Mouse (Mus musculus) mouse trophoblast stem cell (cell line): ENCODE data around the gene Arl14.

Experiments
- in situ Hi-C, 2 experiments: fragments of 300-500 bp; cut with MseI, MboI; formaldehyde crosslinking; loops; 2 replicates in 1 of 2; 3 replicates in 1 of 2; pipeline ENCODE4 v1.15.1; 2025

Gene Arl14

DNA sequence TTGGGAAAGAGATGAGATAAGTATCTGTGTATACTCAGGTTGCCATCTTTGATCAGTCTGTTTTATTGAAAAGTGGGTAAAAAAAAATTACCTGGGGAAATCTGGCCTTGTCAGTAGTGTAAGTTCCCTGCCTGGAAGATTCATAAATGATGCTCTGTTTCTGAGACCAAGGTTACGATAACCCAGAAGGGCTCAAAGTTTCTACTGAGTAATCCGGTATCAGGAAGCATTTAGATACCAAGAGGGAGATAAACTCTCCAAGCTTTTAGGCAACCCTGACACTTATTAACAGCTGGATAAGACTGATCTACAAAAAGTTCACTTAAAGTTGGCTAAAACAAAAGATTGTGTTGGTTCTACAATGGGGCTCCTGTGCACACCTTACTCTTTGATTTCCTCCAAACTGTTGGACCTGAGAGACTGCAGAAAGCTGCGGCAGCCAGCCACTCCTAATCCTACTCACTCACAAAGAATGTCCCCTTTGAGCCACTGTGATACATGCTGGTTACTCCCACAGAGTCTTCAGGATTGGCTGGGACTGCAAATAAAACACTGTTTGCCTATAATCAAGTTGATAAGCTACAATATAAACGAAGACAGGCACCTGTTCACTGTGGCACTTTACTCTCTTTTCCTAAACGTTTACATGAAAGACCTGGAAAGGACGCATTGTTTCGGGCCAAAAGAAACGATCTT, at the start of gene Arl14:
Arl14 (plus strand) TSS at position 614 of the 696 bp plus-strand sequence.
- in situ Hi-C loops: no loop called here

DNA sequence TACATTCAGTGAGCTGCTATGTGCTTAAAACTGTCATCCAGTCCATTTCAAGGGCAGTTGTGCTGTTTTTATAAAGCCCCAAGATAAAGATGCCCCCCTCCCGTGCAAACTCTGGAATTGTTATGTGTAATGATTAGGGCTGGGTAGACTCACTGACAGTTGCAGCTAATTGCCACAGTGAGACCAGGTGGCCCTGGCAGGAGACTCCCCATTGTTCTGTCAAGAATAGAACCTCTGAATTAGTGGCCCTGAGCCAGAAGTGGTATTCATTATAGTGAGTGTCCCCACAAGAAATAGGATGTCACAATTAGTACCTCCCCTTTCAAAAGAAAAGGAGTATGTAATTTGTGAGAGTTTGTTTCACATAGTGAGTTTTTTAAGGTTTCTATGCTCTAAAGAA, 47.0 kb upstream of the Arl14 start:
- in situ Hi-C loops: no loop called here

DNA sequence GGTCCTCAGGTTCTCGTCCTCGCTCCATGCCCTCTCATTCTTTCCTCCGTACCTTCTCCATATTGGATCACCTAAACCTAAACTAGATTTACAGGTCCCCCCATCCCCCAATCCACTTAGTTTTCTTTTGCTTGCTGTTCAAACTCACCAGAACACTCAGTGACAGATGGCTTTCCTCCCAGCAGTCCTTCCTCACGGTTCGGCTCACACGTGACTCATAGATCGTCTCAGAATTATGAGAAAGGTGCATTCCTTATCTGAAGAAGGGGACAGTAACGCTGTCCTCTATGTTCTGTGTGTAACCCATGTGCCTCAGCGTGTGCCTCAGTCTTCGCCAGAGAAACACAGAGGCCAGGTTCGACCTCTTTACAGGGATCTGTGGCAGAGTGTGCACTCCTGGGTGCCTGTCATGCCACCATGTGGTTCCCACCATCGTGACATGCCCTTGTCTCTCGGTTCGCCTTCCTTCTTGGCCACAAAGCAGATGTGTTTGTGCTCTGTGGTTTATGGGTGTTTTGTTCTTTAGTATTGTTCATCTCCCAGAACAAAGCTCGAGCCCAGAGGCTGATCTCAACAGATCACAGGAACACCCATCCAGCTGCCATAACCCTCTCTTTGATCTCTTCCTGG, 44.9 kb upstream of the Arl14 start:
- in situ Hi-C loops: no loop called here

DNA sequence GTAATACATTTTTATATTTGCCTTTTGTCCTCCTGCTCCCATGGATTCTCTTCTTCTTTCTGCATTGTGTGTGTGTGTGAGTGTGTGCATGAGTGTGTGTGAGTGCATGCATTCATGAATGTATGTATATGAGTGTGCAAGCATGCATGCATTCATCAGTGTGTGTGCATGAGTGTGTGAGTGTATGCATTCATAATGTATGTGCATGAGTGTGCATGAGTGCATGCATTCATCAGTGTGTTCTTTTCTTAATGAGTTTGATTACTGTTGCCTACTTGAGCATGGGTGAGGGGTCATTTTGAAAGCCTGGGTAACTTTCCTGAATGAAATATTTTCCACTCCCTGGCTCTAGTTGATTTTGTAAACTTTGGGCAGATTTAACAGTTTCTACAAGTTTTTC, 44.3 kb upstream of the Arl14 start:
- in situ Hi-C loops: no loop called here

DNA sequence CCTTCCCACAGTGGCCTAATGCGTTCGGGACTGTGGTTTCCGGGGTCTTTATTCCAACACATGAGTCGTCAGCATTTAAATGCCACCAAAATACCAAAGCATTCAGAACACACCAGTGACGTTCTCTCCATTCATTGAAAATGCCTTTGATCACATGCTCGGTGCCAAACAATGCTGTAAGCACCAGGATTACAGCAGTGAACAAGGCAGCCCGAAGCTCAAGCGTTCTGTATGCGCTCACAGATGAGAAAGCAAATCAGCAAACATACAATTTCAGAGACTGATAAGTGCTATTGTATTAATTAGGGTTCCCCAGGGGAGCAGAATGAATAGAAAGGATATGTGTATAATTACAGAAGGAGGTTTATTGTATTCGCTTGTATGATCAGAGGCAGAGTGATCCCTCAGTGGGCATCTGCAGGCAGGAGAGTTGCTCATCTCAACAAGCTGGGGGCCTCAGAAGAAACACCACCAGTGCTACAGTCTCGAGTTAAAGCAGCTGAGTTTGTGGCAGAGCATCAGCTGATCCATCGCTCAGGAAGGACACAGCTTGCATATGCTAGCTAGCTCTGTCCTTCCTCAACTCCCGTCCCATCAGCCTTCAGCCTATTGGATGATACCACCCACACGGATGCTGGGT, 43.7 kb upstream of the Arl14 start:
- in situ Hi-C loops: no loop called here

DNA sequence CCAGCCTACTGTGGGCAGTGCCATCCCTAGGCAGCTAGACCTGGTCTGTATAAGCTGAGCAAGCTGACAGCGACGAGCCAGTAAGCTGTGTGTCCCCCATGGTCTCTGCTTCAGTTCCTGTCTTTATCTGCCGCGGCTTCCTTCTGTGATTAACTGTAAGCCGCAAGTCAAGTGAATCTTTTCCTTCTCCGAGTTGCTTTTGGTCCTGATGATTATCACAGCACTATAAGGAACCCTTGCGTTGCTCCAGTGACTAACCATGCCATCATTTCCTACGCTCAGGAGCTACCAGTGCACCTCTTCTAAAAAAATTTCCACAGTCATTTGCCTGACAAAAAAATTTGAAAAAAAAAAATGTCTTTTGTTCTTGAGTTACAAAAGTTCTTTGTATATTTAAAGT, 40.7 kb upstream of the Arl14 start:
- in situ Hi-C loops: no loop called here

DNA sequence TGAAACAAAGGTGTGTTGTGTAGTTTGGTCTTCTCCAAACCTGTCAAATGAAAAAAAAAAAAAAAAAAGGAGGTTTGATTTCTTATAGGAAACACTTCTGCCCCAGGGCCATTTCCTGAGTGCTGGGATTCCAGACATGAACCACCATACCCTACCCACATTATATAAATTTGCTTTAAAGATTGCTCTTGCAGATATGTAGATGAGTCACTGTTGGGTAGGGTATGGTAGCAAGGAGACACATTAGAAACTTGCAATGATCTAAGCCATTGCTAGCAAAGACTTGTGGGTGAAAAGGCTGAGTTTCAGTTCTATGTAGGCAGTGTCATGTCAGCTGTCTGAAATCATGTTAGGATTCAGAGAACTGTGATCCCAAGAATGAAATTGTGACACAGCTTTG, 40.0 kb upstream of the Arl14 start:
- in situ Hi-C loops: no loop called here

DNA sequence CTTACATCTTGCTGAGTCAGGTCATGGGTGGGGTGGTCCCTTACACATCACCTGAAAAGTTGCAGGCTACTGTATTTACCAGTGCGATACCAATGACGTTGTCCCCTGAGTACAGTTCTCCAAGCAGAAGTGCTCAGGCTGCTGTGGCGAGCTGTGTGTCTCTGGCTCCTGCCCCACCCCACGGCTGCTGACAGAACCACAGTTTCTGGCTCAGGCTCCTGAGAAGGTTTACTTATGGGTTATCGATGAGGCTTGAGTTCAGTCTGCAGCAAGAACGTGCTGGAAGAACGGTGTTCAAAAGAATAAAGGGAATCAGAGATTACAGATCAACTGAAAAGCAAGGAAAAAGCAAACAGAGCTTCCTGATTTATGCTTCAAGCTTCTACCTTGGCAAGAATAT, 37.0 kb upstream of the Arl14 start:
- in situ Hi-C loops: no loop called here

DNA sequence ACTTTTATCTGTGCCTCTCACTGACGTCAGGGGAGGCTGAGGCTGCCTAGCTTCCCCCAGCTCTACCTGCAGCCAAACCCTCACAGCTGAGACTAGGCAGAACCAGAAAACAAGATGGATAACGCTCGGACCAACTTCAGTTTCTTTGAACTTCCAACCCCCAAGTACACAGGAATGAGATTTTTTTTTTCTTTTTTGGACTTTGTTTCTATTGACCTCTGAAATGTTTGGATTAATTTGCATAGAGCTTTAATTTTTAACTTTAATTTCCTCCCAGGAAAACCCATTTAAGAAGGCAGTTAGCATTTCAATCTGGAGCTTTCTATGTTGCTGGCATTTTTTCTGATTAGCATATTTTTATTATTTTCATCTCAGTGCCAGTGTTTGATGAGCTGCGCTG, 36.2 kb upstream of the Arl14 start:
- in situ Hi-C loops: no loop called here

DNA sequence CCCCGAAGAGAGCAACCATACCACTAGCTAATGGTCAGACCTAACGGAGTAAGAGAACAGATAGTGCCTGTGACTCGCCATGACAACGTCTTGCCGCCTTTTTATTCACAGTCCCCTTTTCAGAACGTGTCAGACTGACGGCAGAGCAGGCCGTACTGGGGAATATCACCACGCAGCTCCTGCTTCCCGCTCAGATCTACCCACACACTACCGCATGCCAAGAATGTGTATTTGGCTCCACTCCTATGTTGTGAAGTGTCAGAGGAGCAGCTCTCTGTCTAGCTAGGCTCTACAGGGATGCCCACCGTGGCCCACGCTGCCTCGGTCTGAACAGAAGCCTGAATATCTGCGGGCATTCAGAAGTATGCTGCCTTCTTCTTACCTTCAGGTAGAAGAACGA, 35.6 kb upstream of the Arl14 start:
- in situ Hi-C loops: no loop called here

DNA sequence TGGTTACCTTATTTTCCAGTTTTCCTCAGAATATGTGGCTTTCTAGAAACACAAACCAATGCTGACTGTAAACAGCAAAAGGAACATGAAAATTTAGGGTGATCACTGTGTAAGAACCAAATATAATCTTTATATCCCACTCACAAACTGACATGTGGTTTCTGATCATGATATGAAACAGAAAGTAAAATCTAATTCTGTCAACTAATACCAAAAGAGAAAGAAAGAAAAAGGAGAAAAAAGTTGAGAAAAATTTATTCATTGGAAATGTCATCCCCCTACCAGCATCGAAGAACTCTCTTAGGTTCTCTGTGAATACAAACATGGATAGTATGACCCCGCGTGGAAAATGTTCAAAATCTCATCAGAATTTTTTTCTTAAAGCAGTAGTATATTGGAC, 29.2 kb upstream of the Arl14 start:
- in situ Hi-C loops: no loop called here

DNA sequence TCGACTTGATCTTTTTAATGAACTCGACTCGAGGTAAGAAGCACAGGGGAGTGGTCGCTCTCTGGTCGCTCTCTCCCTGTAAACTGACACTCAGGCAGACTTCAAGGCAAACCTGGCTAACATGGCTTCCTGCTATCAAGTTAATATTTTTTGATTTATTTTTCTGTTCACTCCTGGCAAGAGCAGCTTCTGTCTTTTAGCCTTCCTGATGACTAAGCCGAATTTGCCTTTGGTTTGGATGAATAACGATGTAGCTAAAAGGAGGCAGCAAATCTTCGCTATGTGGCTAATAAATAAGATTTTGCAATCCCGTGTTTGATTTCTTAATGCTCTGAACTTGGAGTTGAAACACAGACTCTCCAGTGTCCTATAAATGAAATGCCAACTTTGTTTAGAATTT, 27.7 kb upstream of the Arl14 start:
- in situ Hi-C loops: no loop called here

DNA sequence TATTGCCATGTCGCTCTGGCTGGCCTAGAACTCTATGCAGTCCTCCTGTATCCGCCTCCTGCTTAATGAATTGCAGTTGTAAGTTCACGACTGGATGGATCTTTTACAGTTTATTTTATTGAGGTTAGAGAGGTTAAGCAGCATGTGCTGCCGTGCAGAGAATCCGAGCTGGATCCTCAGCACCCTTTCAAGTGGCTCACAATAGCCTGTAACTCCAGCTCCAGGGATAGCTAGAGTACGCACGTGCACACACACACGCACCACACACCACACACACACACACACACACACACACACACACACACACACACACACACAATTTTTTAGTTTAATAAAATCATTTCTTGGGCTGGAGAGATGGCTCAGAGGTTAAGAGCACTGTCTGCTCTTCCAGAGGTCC, 27.0 kb upstream of the Arl14 start:
- in situ Hi-C loops: no loop called here

DNA sequence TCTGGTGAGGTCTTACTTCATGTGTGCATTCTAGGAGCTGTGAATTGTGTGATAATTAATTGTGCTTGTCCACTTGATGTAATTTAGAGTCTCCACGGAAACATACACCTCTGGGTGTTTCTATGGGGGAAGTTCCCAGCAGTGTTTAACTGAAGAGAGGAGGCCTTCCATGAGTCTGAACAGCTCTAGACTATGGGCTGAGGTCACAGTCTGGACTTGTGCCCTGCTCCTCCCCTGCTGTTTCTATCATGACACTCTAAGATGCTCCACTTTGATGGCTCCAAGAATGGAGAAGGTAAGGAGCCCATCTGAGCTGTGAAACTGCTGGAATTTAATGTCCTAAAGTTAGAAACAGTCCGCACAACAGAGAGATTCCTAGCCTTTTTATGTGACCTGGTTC, 24.1 kb upstream of the Arl14 start:
- in situ Hi-C loops: no loop called here

DNA sequence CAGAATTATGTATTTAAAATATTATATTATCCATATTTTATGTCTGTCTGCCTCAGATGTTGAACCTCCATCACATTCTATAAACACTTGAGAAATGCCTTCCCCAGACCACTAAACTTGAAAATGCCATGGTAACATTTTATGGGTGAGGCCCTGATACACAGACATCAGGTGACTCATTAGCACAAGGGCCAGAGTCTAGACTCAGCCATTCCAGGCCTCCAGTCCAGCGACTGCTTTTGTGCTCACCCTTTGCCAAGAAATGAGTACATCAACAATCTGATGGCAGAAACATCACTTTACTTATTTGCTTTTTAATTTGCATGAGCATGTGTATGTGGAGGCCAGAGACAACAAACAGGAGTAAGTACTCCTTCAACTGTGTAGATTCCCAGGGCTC, 22.0 kb upstream of the Arl14 start:
- in situ Hi-C loops: no loop called here

DNA sequence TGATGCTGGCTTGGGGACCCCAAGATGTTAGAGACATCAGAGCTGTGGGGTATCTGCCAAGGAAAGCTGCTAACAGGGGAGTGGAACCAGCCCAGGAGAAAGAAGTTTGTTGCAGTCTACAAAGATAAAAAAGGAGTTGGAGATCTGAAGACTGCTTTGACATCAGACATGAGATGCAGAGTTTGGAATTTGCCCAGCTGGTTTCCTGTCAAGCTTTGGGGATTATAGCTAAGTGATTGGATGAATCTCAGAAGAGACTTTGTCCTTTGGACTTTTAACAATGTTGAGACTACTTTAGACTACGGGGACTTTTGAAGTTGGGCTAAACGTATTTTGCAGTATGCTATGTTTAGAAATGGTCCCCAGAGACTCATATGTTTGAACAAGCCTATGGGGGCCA, 21.0 kb upstream of the Arl14 start:
- in situ Hi-C loops: no loop called here

DNA sequence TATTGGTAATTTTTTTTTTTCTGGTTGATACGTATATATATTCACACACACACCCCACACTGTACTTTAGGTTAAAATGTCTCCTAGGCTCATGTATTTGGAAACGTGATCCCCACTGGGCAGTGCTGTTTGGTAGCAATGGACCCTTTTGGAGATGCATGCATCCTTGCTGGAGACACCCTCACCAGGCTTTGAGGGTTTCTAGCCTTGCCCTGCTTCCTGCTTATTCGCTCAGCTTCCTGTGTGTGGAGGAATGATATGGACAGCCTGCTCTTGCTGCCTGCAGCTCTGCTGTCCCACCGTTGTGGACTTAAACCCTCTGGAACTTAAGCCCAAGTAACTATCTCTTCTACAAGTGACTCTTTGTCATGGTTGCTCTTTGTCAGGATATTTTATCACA, 19.3 kb upstream of the Arl14 start:
- in situ Hi-C loops: no loop called here

DNA sequence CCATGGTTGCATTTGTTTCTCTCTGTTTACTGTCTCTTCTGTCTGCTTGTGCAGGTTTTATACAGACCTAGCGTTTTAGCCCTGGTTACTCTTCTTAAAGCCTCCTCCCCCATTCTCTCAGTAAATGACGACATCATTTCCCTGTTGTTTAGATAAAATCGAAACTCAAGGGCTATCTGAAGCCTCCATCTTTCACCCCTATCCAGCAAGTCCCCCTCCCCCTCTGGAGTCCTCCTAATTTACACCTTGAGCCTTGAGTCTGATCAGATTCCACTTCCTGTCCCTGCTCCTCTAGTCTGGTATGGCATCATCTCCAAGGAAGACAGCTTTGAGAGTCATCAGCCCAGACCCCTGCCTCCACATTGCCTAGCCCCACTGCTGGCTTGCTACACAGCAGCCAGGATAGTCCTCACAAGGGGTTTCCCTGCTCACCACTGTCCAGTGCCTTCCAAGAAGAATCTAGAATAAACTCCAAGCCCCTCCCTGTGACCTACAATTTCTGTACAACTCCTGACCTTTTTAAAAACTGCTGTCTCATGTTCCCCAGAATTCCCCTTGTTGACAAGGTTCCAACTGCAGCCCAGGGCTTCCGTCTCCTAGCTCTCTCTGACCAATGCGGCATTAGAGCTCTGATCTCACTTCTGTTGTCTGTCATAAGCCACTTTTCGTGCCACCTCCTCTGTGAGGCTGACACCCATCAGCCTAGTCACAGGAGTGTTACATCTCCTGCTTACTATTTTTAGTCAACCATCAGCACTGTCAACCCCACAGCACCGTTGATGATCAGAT, 16.8 kb upstream of the Arl14 start:
- in situ Hi-C loops: no loop called here

DNA sequence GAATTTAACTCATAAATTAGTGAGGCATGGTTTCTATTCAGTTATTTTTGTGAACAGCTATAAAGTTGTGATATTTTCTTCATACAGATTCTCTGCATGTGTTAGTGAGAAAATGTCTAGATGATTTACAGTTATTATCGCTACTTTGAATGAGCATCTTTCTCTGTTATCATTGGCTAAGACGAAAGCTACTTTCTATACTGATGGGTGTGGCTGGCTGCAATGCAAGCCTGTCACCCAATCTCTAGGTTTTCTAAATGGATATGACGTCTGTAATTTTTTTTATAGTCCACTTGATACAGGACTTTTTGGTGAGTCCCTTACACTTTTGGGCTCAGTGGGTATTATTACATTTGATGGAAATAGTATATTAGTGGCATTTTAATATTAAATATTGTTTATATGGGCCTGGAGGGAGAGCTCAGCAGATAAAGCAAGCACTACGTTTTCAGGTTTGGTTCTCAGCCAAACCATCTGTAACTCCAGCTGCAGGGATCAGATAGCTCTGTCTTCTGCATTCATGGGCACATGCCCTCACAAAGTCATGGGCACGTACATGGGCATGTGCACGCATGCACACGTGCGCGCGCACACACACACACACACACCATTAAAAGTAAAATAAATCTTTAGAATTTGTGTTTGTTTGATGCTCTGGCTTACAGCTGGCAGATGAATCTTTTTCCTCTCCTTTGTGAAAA, 15.9 kb upstream of the Arl14 start:
- in situ Hi-C loops: no loop called here

DNA sequence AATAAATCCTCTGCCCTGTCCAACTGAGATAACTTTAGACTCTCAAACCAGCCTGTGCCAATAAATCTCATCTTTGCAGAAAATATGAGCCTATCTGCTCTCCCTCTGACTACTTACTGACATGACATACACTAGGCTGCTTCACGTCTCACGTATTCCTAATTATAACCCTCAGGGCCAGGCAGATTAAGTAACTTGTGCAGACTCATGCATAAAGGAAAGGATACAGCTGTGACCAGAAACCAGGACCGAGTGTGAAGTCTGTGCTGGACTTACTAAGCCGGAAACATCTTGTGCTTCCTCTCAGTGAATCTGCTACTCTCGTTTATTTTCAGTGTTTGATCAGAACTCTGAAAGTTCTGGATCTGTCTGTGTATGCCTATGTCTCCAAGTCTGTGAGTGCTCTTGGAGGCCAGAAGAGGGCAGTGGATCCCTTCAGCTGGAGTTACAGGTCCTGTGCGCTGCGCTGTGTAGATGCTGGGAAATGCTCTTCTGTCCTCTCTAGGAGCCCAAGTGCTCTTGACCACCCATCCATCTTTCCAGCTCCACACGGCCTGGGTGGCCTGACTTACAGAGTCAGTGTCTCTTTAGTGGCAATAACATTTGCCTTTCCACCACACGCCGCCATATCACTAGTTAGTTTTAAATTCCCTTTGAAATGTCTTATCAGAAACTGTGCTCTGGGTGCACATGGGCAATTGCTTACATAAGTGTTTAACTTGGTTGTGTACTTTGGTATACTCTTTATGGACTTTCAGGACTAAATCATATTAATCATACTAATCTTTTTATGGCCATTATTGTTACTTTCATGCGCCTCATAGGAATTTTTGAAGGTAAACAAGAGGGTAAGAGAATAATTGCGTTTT, 13.5 kb upstream of the Arl14 start:
- in situ Hi-C loops: no loop called here

DNA sequence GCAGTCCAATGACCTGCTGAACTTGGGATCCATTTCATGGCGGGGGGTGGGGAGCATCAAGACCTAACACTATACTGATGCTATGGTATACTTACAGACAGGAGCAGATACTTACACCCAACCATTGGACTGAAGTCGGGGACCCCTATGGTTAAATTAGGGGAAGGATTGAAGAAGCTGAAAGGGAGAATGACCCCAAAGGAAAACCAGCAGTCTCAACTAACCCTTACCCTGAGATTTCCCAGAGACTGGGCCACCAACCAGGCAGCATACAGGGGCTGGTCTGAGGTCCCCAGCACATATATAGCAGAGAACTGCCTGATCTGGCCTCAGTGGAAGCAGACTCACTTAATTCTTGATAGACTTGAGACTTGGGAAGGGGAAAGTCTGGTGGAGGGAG, 10.0 kb upstream of the Arl14 start:
- in situ Hi-C loops: no loop called here
